ENCODE assay signal across 23 mouse cellular contexts in genomic region chr11:49485973-49486372, GRCm38 (mm10). TPM values are rescaled to one million over a fixed set of nuclear protein-coding genes. Genes with fewer than 3 reads are reported as not detected.
"Had no signal": no experiment of that assay in that cellular context is flagged by ENCODE, and none has a peak within 500 bp of the region (broad histone marks: within the 10 kb centered on the region; RNA-seq: fewer than 3 reads in every experiment).

No protein-coding gene starts in this region.

- H3K27me3 ChIP-seq: liver, embryonic 12.5 days; midbrain, embryonic 13.5 days; stomach, embryonic 15.5 days had no signal

- H3K36me3 ChIP-seq: limb, embryonic 10.5 days; liver, embryonic 12.5 days; midbrain, embryonic 13.5 days; stomach, embryonic 15.5 days had no signal

- ATAC-seq: liver, embryonic 12.5 days; midbrain, embryonic 13.5 days had no signal

- H3K27ac ChIP-seq: left cerebral cortex, adult 2 months; limb, embryonic 10.5 days; liver, embryonic 12.5 days; midbrain, embryonic 13.5 days; stomach, embryonic 15.5 days had no signal

- H3K4me3 ChIP-seq: left cerebral cortex, adult 2 months; limb, embryonic 10.5 days; liver, embryonic 12.5 days; midbrain, embryonic 13.5 days; stomach, embryonic 15.5 days had no signal

- DNase-seq: kidney, adult 11 months; lung, embryonic 14.5 days; lung, postnatal 14 days; right cerebral cortex, postnatal 14 days; thymus, adult 2 months; thymus, postnatal 25 days had no signal

- H3K4me1 ChIP-seq: limb, embryonic 10.5 days; liver, embryonic 12.5 days; midbrain, embryonic 13.5 days; stomach, embryonic 15.5 days had no signal

- H3K9ac ChIP-seq: liver, embryonic 12.5 days; lung, embryonic 14.5 days; midbrain, embryonic 13.5 days; stomach, embryonic 15.5 days had no signal

- H3K9me3 ChIP-seq: limb, embryonic 10.5 days; liver, embryonic 12.5 days; midbrain, embryonic 13.5 days; stomach, embryonic 15.5 days had no signal

- H3K4me2 ChIP-seq: liver, embryonic 12.5 days; lung, embryonic 14.5 days; midbrain, embryonic 13.5 days; stomach, embryonic 15.5 days had no signal

RNA-seq across cellular contexts. Expression of gene Olfr1385, which starts 2.9 kb away (rescaled TPM):
- total RNA-seq: layer of hippocampus, postnatal 25 days; megakaryocyte-erythroid progenitor cell, adult 5-6 weeks; midbrain, postnatal 0 days had no signal
- polyA plus RNA-seq: intestine, embryonic 14.5 days; large intestine, adult 2 months; limb, embryonic 10.5 days; limb, embryonic 14.5 days; liver, embryonic 12.5 days; liver, embryonic 16.5 days; lung, embryonic 14.5 days; midbrain, embryonic 13.5 days; midbrain, postnatal 0 days; neural tube, embryonic 14.5 days; spleen, adult 2 months; stomach, embryonic 15.5 days; testis, adult 2 months; thymus, adult 2 months; urinary bladder, adult 2 months had no signal

RNA-seq across cellular contexts. Expression of gene Olfr1384, which starts 20.6 kb away (rescaled TPM):
- total RNA-seq: layer of hippocampus, postnatal 25 days; left cerebral cortex, adult 2 months; megakaryocyte-erythroid progenitor cell, adult 5-6 weeks; midbrain, postnatal 0 days had no signal
- polyA plus RNA-seq: intestine, embryonic 14.5 days; large intestine, adult 2 months; limb, embryonic 10.5 days; limb, embryonic 14.5 days; liver, embryonic 12.5 days; liver, embryonic 16.5 days; lung, embryonic 14.5 days; midbrain, embryonic 13.5 days; midbrain, postnatal 0 days; neural tube, embryonic 14.5 days; spleen, adult 2 months; stomach, embryonic 15.5 days; testis, adult 2 months; thymus, adult 2 months; urinary bladder, adult 2 months had no signal

RNA-seq across cellular contexts. Expression of gene Olfr1386, which starts 21.1 kb away (rescaled TPM):
- total RNA-seq: layer of hippocampus, postnatal 25 days; left cerebral cortex, adult 2 months; left cerebral cortex, postnatal 14 days; megakaryocyte-erythroid progenitor cell, adult 5-6 weeks; midbrain, postnatal 0 days had no signal
- polyA plus RNA-seq: intestine, embryonic 14.5 days; large intestine, adult 2 months; limb, embryonic 10.5 days; limb, embryonic 14.5 days; liver, embryonic 12.5 days; liver, embryonic 16.5 days; lung, embryonic 14.5 days; midbrain, embryonic 13.5 days; midbrain, postnatal 0 days; neural tube, embryonic 14.5 days; spleen, adult 2 months; stomach, embryonic 15.5 days; testis, adult 2 months; thymus, adult 2 months; urinary bladder, adult 2 months had no signal

RNA-seq across cellular contexts. Expression of gene Olfr1387, which starts 30.8 kb away (rescaled TPM):
- total RNA-seq: layer of hippocampus, postnatal 25 days; left cerebral cortex, adult 2 months; left cerebral cortex, postnatal 14 days; megakaryocyte-erythroid progenitor cell, adult 5-6 weeks; midbrain, postnatal 0 days had no signal
- polyA plus RNA-seq: intestine, embryonic 14.5 days; large intestine, adult 2 months; limb, embryonic 10.5 days; limb, embryonic 14.5 days; liver, embryonic 12.5 days; liver, embryonic 16.5 days; lung, embryonic 14.5 days; midbrain, embryonic 13.5 days; midbrain, postnatal 0 days; neural tube, embryonic 14.5 days; spleen, adult 2 months; stomach, embryonic 15.5 days; testis, adult 2 months; thymus, adult 2 months; urinary bladder, adult 2 months had no signal

RNA-seq across cellular contexts. Expression of gene Olfr1383, which starts 33.5 kb away (rescaled TPM):
- total RNA-seq: left cerebral cortex, adult 2 months; megakaryocyte-erythroid progenitor cell, adult 5-6 weeks; midbrain, postnatal 0 days had no signal
- polyA plus RNA-seq: intestine, embryonic 14.5 days; large intestine, adult 2 months; limb, embryonic 10.5 days; limb, embryonic 14.5 days; liver, embryonic 12.5 days; liver, embryonic 16.5 days; lung, embryonic 14.5 days; midbrain, embryonic 13.5 days; midbrain, postnatal 0 days; neural tube, embryonic 14.5 days; spleen, adult 2 months; stomach, embryonic 15.5 days; testis, adult 2 months; thymus, adult 2 months; urinary bladder, adult 2 months had no signal
